Comparison of ENCODE assay signal across 9 mouse cellular contexts in the genomic region with DNA sequence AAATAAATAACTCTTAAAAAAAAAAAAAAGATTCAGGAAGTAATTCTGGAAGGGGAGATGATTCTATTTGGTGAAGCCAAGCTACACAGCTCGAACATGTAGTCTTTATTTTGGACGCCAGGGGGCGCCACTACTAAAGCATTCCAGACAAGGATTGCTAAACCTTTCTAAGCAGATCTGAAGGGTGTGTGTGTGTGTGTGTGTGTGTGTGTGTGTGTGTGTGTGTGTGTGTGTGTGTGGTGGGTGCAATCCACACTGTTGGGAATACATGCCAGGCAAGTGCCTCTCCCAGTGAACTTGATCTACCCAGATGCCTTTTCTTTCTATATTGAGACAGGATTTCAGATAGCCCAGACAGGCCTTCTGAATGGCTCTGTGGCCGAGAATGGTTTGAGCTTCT. TPM values are rescaled to one million over a fixed set of nuclear protein-coding genes. Genes with fewer than 3 reads are reported as not detected.
DNase-seq lines count a peak whose midpoint lies in the region; ATAC-seq and TF ChIP-seq lines count a peak whose summit lies in the region.
"Had no signal": no experiment of that assay in that cellular context is flagged by ENCODE, and none has a peak within 500 bp of the region (broad histone marks: within the 10 kb centered on the region; RNA-seq: fewer than 3 reads in every experiment).

No protein-coding gene starts in this region.

- no peak overlapping the region for H3K4me3 ChIP-seq in G1E (ENCODE audit: low read depth, low read length)
- H3K4me3 ChIP-seq in forebrain, embryonic 14.5 days (ENCODE audit: low read depth, low read length) = no peak overlapping the region
- no peak overlapping the region for H3K4me3 ChIP-seq in hindbrain, embryonic 11.5 days (ENCODE audit: low read depth, low read length)
- H3K4me3 ChIP-seq in lung, embryonic 16.5 days (ENCODE audit: low read length) = no peak overlapping the region
- H3K4me3 ChIP-seq: heart, embryonic 13.5 days had no signal

- H3K4me1 ChIP-seq in G1E (ENCODE audit: insufficient read depth, low read depth, low read length) = peaks cover 24% of the 10 kb centered on the region
- no peaks in the 10 kb centered on the region for H3K4me1 ChIP-seq in forebrain, embryonic 14.5 days (ENCODE audit: control insufficient read depth, insufficient read depth, low read length)
- H3K4me1 ChIP-seq in hindbrain, embryonic 11.5 days (replicated peaks; ENCODE audit: control insufficient read depth, insufficient read depth, low read length) = no peaks in the 10 kb centered on the region
- H3K4me1 ChIP-seq in lung, embryonic 16.5 days (replicated peaks; ENCODE audit: control insufficient read depth, insufficient read depth, low read length) = no peaks in the 10 kb centered on the region
- H3K4me1 ChIP-seq: heart, embryonic 13.5 days had no signal

- H3K27me3 ChIP-seq in G1E (ENCODE audit: insufficient read depth, low read length) = no peaks in the 10 kb centered on the region
- H3K27me3 ChIP-seq in forebrain, embryonic 14.5 days (replicated peaks; ENCODE audit: control insufficient read depth, insufficient read depth, low read length) = no peaks in the 10 kb centered on the region
- H3K27me3 ChIP-seq in hindbrain, embryonic 11.5 days (ENCODE audit: control insufficient read depth, insufficient read depth, low read length) = no peaks in the 10 kb centered on the region
- no peaks in the 10 kb centered on the region for H3K27me3 ChIP-seq in lung, embryonic 16.5 days (ENCODE audit: control insufficient read depth, insufficient read depth, low read depth, low read length)
- H3K27me3 ChIP-seq: heart, embryonic 13.5 days had no signal

- WGBS in forebrain, embryonic 14.5 days = 18% methylated on average over 4 of the region's 4 CpGs
- 23% methylated on average over 4 of the region's 4 CpGs for WGBS in hindbrain, embryonic 11.5 days
- WGBS in lung, embryonic 16.5 days = 17% methylated on average over 4 of the region's 4 CpGs

- ATAC-seq in G1E (ENCODE audit: extremely low read depth, insufficient number of reproducible peaks, low FRiP score, poor library complexity, severe bottlenecking) = 0 out of 2 replicates have a peak, but pooled peaks have one; percentile 22
- peak; percentile 40; the same call in 1 of the 2 replicates for ATAC-seq in cerebellum, adult (ENCODE audit: insufficient number of reproducible peaks, low FRiP score, low TSS enrichment)
- peak; percentile 90 for ATAC-seq in forebrain, embryonic 14.5 days
- peak; percentile 78 for ATAC-seq in hindbrain, embryonic 11.5 days (ENCODE audit: low FRiP score)
- ATAC-seq in lung, embryonic 16.5 days (ENCODE audit: low read depth) = peak; percentile 45; the same call in 1 of the 2 replicates

- no peak overlapping the region for H3K4me2 ChIP-seq in forebrain, embryonic 14.5 days (ENCODE audit: low read length)
- H3K4me2 ChIP-seq in hindbrain, embryonic 11.5 days (replicated peaks; ENCODE audit: low read depth, low read length) = no peak overlapping the region
- no peak overlapping the region for H3K4me2 ChIP-seq in lung, embryonic 16.5 days (ENCODE audit: low read depth, low read length)
- H3K4me2 ChIP-seq: heart, embryonic 13.5 days had no signal

- no peaks in the 10 kb centered on the region for H3K9me3 ChIP-seq in G1E (replicated peaks)
- H3K9me3 ChIP-seq in forebrain, embryonic 14.5 days (replicated peaks; ENCODE audit: control insufficient read depth, low read length) = no peaks in the 10 kb centered on the region
- no peaks in the 10 kb centered on the region for H3K9me3 ChIP-seq in hindbrain, embryonic 11.5 days (ENCODE audit: control insufficient read depth, low read length)
- no peaks in the 10 kb centered on the region for H3K9me3 ChIP-seq in lung, embryonic 16.5 days (ENCODE audit: control insufficient read depth, low read length)
- H3K9me3 ChIP-seq: heart, embryonic 13.5 days had no signal

- TF ChIP-seq CTCF in G1E (IDR thresholded peaks at IDR 0.05; ENCODE audit: low read depth, low read length) = peak; percentile 32

- no peak overlapping the region for H3K27ac ChIP-seq in forebrain, embryonic 14.5 days (ENCODE audit: low read depth, low read length)
- H3K27ac ChIP-seq in hindbrain, embryonic 11.5 days (ENCODE audit: low read depth, low read length) = no peak overlapping the region
- no peak overlapping the region for H3K27ac ChIP-seq in lung, embryonic 16.5 days (ENCODE audit: low read length)
- H3K27ac ChIP-seq: heart, embryonic 13.5 days had no signal

- no peak overlapping the region for H3K9ac ChIP-seq in forebrain, embryonic 14.5 days (ENCODE audit: low read length)
- H3K9ac ChIP-seq in hindbrain, embryonic 11.5 days (ENCODE audit: low read depth, low read length) = no peak overlapping the region
- H3K9ac ChIP-seq in lung, embryonic 16.5 days (ENCODE audit: low read length) = no peak overlapping the region
- H3K9ac ChIP-seq: heart, embryonic 13.5 days had no signal

- DNase-seq in G1E (ENCODE audit: low spot score) = no peak
- DNase-seq in forebrain, embryonic 14.5 days (ENCODE audit: low spot score) = peak; percentile 87
- DNase-seq in hindbrain, embryonic 11.5 days (ENCODE audit: low spot score) = peak; percentile 87
- peak; percentile 61 for DNase-seq in layer of hippocampus, adult 9-11 months
- peak; percentile 91 for DNase-seq in retina, embryonic 14.5 days (ENCODE audit: low spot score)
- DNase-seq in thymus, postnatal 36 days = peak; percentile 77 to 83

- no peaks in the 10 kb centered on the region for H3K36me3 ChIP-seq in G1E (replicated peaks)
- no peaks in the 10 kb centered on the region for H3K36me3 ChIP-seq in forebrain, embryonic 14.5 days (ENCODE audit: control insufficient read depth, insufficient read depth, low read length)
- no peaks in the 10 kb centered on the region for H3K36me3 ChIP-seq in hindbrain, embryonic 11.5 days (ENCODE audit: control insufficient read depth, insufficient read depth, low read length)
- H3K36me3 ChIP-seq in lung, embryonic 16.5 days (ENCODE audit: control insufficient read depth, insufficient read depth, low read length) = no peaks in the 10 kb centered on the region
- H3K36me3 ChIP-seq: heart, embryonic 13.5 days had no signal

RNA-seq across cellular contexts. Expression of gene Rhog, which starts 2.3 kb away (rescaled TPM):
- total RNA-seq in G1E (2014; fragmentation: Nextera tagmentation) (240 and 241 TPM in 2 replicates), G1E (2017) (50.4 and 68.5 TPM in 2 replicates)
- polyA plus RNA-seq in G1E (2012) = 121 and 212 TPM in 2 replicates
- 22.0 and 24.8 TPM in 2 replicates for polyA plus RNA-seq in forebrain, embryonic 14.5 days (2014; fragmentation: Nextera tagmentation; extraction: Ambion mirVana)
- polyA plus RNA-seq in hindbrain, embryonic 11.5 days (2014; fragmentation: Nextera tagmentation; extraction: Ambion mirVana) = 35.3 and 35.5 TPM in 2 replicates
- polyA plus RNA-seq in lung, embryonic 16.5 days (2015; fragmentation: Nextera tagmentation; extraction: Ambion mirVana) = 78.1 and 82.1 TPM in 2 replicates

RNA-seq across cellular contexts. Expression of gene Stim1, which starts 9.4 kb away (rescaled TPM):
- total RNA-seq in G1E (2014; fragmentation: Nextera tagmentation) (25.8 and 27.3 TPM in 2 replicates), G1E (2017) (24.2 and 25.1 TPM in 2 replicates)
- polyA plus RNA-seq in G1E (2012) = 20.2 and 35.8 TPM in 2 replicates
- 6.5 and 8.8 TPM in 2 replicates for polyA plus RNA-seq in forebrain, embryonic 14.5 days (2014; fragmentation: Nextera tagmentation; extraction: Ambion mirVana)
- 9.3 and 10.3 TPM in 2 replicates for polyA plus RNA-seq in hindbrain, embryonic 11.5 days (2014; fragmentation: Nextera tagmentation; extraction: Ambion mirVana)
- 20.6 and 21.3 TPM in 2 replicates for polyA plus RNA-seq in lung, embryonic 16.5 days (2015; fragmentation: Nextera tagmentation; extraction: Ambion mirVana)

RNA-seq across cellular contexts. Expression of gene Pgap2, which starts 48.2 kb away (rescaled TPM):
- 60.1 and 61.9 TPM in 2 replicates for total RNA-seq in G1E (2014; fragmentation: Nextera tagmentation)
- total RNA-seq in G1E (2017) = 24.1 and 27.8 TPM in 2 replicates
- 18.0 and 19.1 TPM in 2 replicates for polyA plus RNA-seq in G1E (2012)
- polyA plus RNA-seq in forebrain, embryonic 14.5 days (2014; fragmentation: Nextera tagmentation; extraction: Ambion mirVana) = 53.3 and 54.1 TPM in 2 replicates
- 47.4 and 50.3 TPM in 2 replicates for polyA plus RNA-seq in hindbrain, embryonic 11.5 days (2014; fragmentation: Nextera tagmentation; extraction: Ambion mirVana)
- 95.1 and 103 TPM in 2 replicates for polyA plus RNA-seq in lung, embryonic 16.5 days (2015; fragmentation: Nextera tagmentation; extraction: Ambion mirVana)

RNA-seq across cellular contexts. Expression of gene Nup98, which starts 48.2 kb away (rescaled TPM):
- total RNA-seq in G1E (2014; fragmentation: Nextera tagmentation) (172 and 179 TPM in 2 replicates), G1E (2017) (54.4 and 60.5 TPM in 2 replicates)
- 8.4 and 11.3 TPM in 2 replicates for polyA plus RNA-seq in G1E (2012)
- 21.6 and 26.2 TPM in 2 replicates for polyA plus RNA-seq in forebrain, embryonic 14.5 days (2014; fragmentation: Nextera tagmentation; extraction: Ambion mirVana)
- polyA plus RNA-seq in hindbrain, embryonic 11.5 days (2014; fragmentation: Nextera tagmentation; extraction: Ambion mirVana) = 40.0 and 42.1 TPM in 2 replicates
- polyA plus RNA-seq in lung, embryonic 16.5 days (2015; fragmentation: Nextera tagmentation; extraction: Ambion mirVana) = 32.8 and 34.4 TPM in 2 replicates

Comparison
In these comparisons a context has a peak if more than half of its experiments do, and no peak if none do; other contexts are left out.
1. ATAC-seq: peak in every context shown above with its lines; median percentile 90 in forebrain, embryonic 14.5 days; 78 in hindbrain, embryonic 11.5 days; 45 in lung, embryonic 16.5 days; 40 in cerebellum, adult; 22 in G1E.